Mouse (Mus musculus): ENCODE data around the gene Rims3.

DNA sequence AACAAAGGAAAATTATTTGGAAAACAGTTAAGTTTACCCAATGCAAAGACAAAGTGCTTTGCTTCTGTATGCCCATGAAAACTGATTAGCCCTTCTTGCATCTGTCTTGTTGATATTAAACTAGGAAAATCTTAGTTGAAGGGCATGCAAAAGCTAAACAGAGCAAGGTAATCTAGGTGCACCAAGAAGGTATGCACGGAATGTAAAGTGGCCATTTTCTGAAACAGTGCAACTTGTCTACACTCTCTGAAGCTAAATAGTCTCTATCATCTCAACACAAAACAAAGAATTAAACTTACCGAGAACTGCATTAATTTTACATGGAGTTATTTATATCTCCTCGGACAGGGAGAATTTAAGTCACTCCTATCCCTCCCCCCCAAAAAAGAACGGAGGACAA lies 39.5 kb upstream of the Rims3 start:
- no peak for TF ChIP-seq POLR2A (IDR thresholded peaks at IDR 0.05; ENCODE audit: low read depth, low read length)
- no peak for TF ChIP-seq CTCF (conservative IDR thresholded peaks at IDR 0.05; ENCODE audit: insufficient read depth, insufficient read length, low read depth, low read length)

All from kidney, adult 2 months (tissue).